Mouse (Mus musculus) forebrain, embryonic 16.5 days (tissue): ENCODE data around the gene Cep78. TPM values are rescaled to one million over a fixed set of nuclear protein-coding genes. Genes with fewer than 3 reads are reported as not detected.

Source experiments
- ATAC-seq: fragments of 200-750 bp; cut with Nextera tagmentation; 2 replicates; pipeline ENCODE4 v1.8.0; 2017; ENCODE audit warnings: mild to moderate bottlenecking, moderate library complexity
- H3K27ac ChIP-seq: fragments of 300-500 bp; sonication (generic); 2 replicates; pipeline ENCODE4 v1.5.1; 2014; ENCODE audit warnings: low read length, control low read depth
- H3K27me3 ChIP-seq: fragments of 300-500 bp; sonication (generic); replicated peaks from 2 replicates; pipeline ENCODE4 v1.6.1; 2014; ENCODE audit warnings: low read length; ENCODE audit not compliant: control insufficient read depth, insufficient read depth
- H3K36me3 ChIP-seq: fragments of 300-500 bp; sonication (generic); 2 replicates; pipeline ENCODE4 v1.6.1; 2014; ENCODE audit not compliant: control insufficient read depth, insufficient read depth
- H3K4me1 ChIP-seq: fragments of 300-500 bp; sonication (generic); replicated peaks from 2 replicates; pipeline ENCODE4 v1.6.1; 2014; ENCODE audit warnings: low read length; ENCODE audit not compliant: control insufficient read depth, insufficient read depth
- H3K4me2 ChIP-seq: fragments of 300-500 bp; sonication (generic); 2 replicates; pipeline ENCODE4 v1.6.1; 2014; ENCODE audit warnings: mild to moderate bottlenecking, low read length, control low read depth
- H3K4me3 ChIP-seq: fragments of 300-500 bp; sonication (generic); replicated peaks from 2 replicates; pipeline ENCODE4 v1.5.1; 2014; ENCODE audit warnings: mild to moderate bottlenecking, low read length, control low read depth
- H3K9ac ChIP-seq: fragments of 300-500 bp; sonication (generic); replicated peaks from 2 replicates; pipeline ENCODE4 v1.6.1; 2014; ENCODE audit warnings: low read depth, low read length, control low read depth
- H3K9me3 ChIP-seq: fragments of 300-500 bp; sonication (generic); 2 replicates; pipeline ENCODE4 v1.6.1; 2016; ENCODE audit warnings: low read length; ENCODE audit not compliant: control insufficient read depth
- WGBS: fragments of 180-500 bp; shearing (Covaris S2); extraction: QIAGEN DNeasy Blood & Tissue Kit; methylation state at CpG from one replicate; pipeline ENCODE4 v1.1.7; 2014; 5-methylcytosine and 5-hydroxymethylcytosine counted together
- polyA plus RNA-seq: library from polyadenylated mRNA; unstranded; fragments of >200 nt; fragmentation: Nextera tagmentation; extraction: Ambion mirVana; gene quantifications from 2 replicates; pipeline ENCODE4 v1.2.1, GENCODE M21; 2015

Gene Cep78
- polyA plus RNA-seq, 1 experiment from 2014 or later, result 36.5 TPM

DNA sequence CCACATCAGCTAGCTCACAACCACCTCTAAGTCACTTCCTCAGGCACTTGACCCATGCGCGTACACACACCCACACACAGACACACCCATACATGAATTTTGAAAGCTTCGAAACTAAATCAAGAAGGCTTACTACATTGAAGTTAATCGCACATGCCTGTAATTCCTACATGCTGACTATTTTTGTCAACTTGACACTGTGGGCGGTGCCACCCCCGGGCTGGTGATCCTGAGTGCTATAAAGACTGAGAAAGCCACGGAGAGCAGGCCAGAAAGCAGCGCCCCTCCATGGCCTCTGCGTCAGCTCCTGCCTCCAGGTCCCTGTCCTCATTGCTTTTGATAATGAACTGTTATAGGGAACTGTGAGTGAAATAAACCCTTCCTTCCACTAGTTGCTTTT, 61.4 kb downstream of the Cep78 start:
- ATAC-seq, result no peak
- Histone ChIP-seq H3K4me2 (peak overlapping the region; percentile 99), H3K27me3 (no peaks in the 10 kb centered on the region), H3K27ac (no peak overlapping the region), H3K4me1 (peaks cover 16% of the 10 kb centered on the region), H3K4me3 (peak overlapping the region; percentile 81), H3K9ac (peak overlapping the region; percentile 66), H3K36me3 (no peaks in the 10 kb centered on the region), H3K9me3 (no peaks in the 10 kb centered on the region)
- 15% methylated on average over 9 of the region's 9 CpGs for WGBS

DNA sequence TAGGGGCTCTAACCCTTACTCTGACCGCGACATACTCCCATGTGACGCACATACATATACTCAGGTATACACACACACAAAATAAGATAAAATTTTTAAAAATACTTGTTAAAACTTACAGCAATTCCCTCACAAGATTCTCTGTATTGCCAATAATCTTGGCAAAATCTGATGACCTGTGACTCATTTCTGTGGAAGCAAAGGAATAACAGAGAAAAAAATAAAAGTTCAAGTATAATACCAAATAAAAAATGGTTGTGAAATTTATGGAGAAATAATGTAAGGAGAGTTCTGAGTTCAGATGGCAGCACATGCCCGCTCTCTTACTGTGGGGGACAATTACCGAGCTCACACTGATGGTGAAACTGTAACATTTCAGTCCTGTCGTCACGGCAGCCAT, 65.5 kb downstream of the Cep78 start:
- no peak for ATAC-seq
- H3K4me2 ChIP-seq, result no peak overlapping the region
- no peaks in the 10 kb centered on the region for H3K9me3 ChIP-seq
- H3K9ac ChIP-seq, result no peak overlapping the region
- 0 out of 2 replicates have a peak, but pooled peaks cover 2% of the 10 kb centered on the region for H3K36me3 ChIP-seq
- peaks cover 10% of the 10 kb centered on the region for H3K4me1 ChIP-seq
- no peak overlapping the region for H3K27ac ChIP-seq
- WGBS, result 94% methylated on average over 7 of the region's 7 CpGs
- no peak overlapping the region for H3K4me3 ChIP-seq
- no peaks in the 10 kb centered on the region for H3K27me3 ChIP-seq

DNA sequence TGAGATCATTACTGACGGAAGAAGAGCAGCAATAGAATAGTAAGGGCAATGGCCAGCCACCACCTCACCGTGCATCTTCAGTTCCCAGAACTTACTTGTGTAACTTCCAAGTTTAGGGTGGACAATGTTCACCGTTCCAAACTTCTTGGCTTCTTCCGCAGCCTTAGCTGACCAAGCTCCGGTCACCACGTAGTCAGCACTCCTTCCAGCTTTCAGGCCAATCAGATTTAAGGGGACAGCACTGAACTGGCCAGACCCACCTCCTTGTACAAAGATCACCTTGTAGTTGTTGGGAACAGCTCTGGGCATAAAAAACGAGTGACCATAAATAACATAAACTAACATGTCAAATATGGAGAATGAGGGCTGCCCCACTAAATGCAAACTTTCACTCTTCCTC, 66.7 kb downstream of the Cep78 start:
- H3K36me3 ChIP-seq, result 0 out of 2 replicates have a peak, but pooled peaks cover 2% of the 10 kb centered on the region
- H3K4me2 ChIP-seq, result no peak overlapping the region
- H3K27ac ChIP-seq, result no peak overlapping the region
- 97% methylated on average over 7 of the region's 7 CpGs for WGBS
- H3K4me1 ChIP-seq, result no peaks in the 10 kb centered on the region
- H3K9ac ChIP-seq, result no peak overlapping the region
- H3K9me3 ChIP-seq, result no peaks in the 10 kb centered on the region
- ATAC-seq, result no peak
- no peak overlapping the region for H3K4me3 ChIP-seq
- no peaks in the 10 kb centered on the region for H3K27me3 ChIP-seq

GRCm38 (mm10) chr19:15913249-15913997, 71.4 kb downstream of the Cep78 start:
- no peak overlapping the region for H3K4me3 ChIP-seq

GRCm38 (mm10) chr19:15911441-15911840, 73.3 kb downstream of the Cep78 start:
- Histone ChIP-seq H3K4me1 (no peaks in the 10 kb centered on the region), H3K9me3 (no peaks in the 10 kb centered on the region), H3K36me3 (peaks cover 2% of the 10 kb centered on the region; the same call in 1 of the 2 replicates), H3K27ac (no peak overlapping the region), H3K4me2 (no peak overlapping the region), H3K9ac (no peak overlapping the region), H3K27me3 (no peaks in the 10 kb centered on the region), H3K4me3 (no peak overlapping the region)
- 95% methylated on average over 5 of the region's 5 CpGs for WGBS
- ATAC-seq, result no peak

More at GRCm38 (mm10) chr19:15913249-15913997, 71.4 kb downstream of the Cep78 start:
- no peaks in the 10 kb centered on the region for H3K9me3 ChIP-seq
- H3K36me3 ChIP-seq, result 0 out of 2 replicates have a peak, but pooled peaks cover 2% of the 10 kb centered on the region
- 94% methylated on average over 9 of the region's 9 CpGs for WGBS
- no peak overlapping the region for H3K4me2 ChIP-seq
- no peak overlapping the region for H3K9ac ChIP-seq
- no peaks in the 10 kb centered on the region for H3K4me1 ChIP-seq
- no peak overlapping the region for H3K27ac ChIP-seq
- no peak for ATAC-seq
- no peaks in the 10 kb centered on the region for H3K27me3 ChIP-seq

DNA sequence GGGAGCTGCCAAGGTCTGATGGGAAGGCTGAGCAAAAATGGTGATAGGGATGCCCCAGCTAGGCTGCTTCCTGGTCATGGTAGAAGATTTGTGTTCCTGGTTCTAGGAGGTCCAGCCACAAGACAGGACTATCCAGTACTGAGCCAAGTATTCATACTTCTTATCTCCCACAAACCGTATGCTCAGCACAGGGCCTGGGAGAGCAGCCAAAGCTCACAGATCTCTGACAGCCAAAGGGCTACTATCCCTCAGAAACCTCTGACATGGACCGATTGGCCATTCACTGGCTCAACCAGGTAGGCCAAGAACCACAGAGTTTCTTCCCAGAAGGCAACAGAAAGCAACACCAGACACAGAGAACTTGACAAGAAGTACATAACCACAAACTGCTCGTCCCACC, 73.8 kb downstream of the Cep78 start:
- ATAC-seq, result no peak
- H3K27me3 ChIP-seq, result no peaks in the 10 kb centered on the region
- no peaks in the 10 kb centered on the region for H3K4me1 ChIP-seq
- H3K27ac ChIP-seq, result no peak overlapping the region
- H3K9ac ChIP-seq, result no peak overlapping the region
- no peak overlapping the region for H3K4me3 ChIP-seq
- H3K9me3 ChIP-seq, result no peaks in the 10 kb centered on the region
- H3K4me2 ChIP-seq, result no peak overlapping the region
- peaks cover 2% of the 10 kb centered on the region; the same call in 1 of the 2 replicates for H3K36me3 ChIP-seq
- WGBS, result 90% methylated on average over 3 of the region's 3 CpGs

- ATAC-seq, result no peak
- Histone ChIP-seq H3K27me3 (no peaks in the 10 kb centered on the region), H3K36me3 (peaks cover 2% of the 10 kb centered on the region; the same call in 1 of the 2 replicates), H3K4me1 (no peaks in the 10 kb centered on the region), H3K4me3 (no peak overlapping the region), H3K9me3 (no peaks in the 10 kb centered on the region), H3K9ac (no peak overlapping the region), H3K27ac (no peak overlapping the region), H3K4me2 (no peak overlapping the region)
- WGBS, result 88% methylated on average over 1 of the region's 1 CpGs
Observed at GRCm38 (mm10) chr19:15910488-15910887, 74.3 kb downstream of the Cep78 start.

DNA sequence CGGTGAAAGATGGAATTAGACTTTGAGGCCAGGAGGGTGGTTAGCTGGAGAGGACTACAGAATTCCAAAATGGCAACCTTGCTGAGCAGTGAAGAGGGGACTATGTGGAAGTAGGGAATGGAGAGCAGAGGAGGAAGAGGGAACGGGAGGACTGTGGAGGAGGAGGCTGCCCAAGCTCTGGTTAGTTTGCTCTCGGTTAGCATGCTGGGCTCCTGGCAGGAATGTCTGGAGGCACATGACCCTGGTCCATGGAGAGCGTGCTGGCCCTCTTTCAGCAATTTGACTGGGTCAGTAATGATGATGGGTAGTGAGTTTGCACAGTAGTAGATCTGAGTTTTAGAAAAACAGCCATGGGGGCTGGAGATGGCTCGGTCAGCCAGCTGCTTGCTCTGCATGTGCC, 76.8 kb downstream of the Cep78 start:
- ATAC-seq, result no peak
- H3K4me2 ChIP-seq, result no peak overlapping the region
- peaks cover 2% of the 10 kb centered on the region; the same call in 1 of the 2 replicates for H3K36me3 ChIP-seq
- peaks cover 4% of the 10 kb centered on the region for H3K4me1 ChIP-seq
- no peaks in the 10 kb centered on the region for H3K9me3 ChIP-seq
- no peaks in the 10 kb centered on the region for H3K27me3 ChIP-seq
- H3K9ac ChIP-seq, result no peak overlapping the region
- 95% methylated on average over 5 of the region's 5 CpGs for WGBS
- no peak overlapping the region for H3K4me3 ChIP-seq
- no peak overlapping the region for H3K27ac ChIP-seq
